Mouse (Mus musculus): ENCODE data around the gene Psmd9.

Psmd9 gene

GRCm38 (mm10) chr5:123169284-123169683 is at the start of gene Psmd9:
Psmd9 (plus strand) TSS chr5:123169413.
- no peak for DNase-seq

GRCm38 (mm10) chr5:123120624-123121215 is 48.5 kb upstream of the Psmd9 start:
- DNase-seq = no peak

GRCm38 (mm10) chr5:123122181-123122580 is 47.0 kb upstream of the Psmd9 start:
- peak; percentile 71 for DNase-seq

GRCm38 (mm10) chr5:123125105-123125504 is 44.1 kb upstream of the Psmd9 start:
- no peak for DNase-seq

- peak; percentile 85 for DNase-seq
These were observed 43.4 kb upstream of the Psmd9 start for GRCm38 (mm10) chr5:123125638-123126406.

- DNase-seq = peak; percentile 35
These were observed 42.2 kb upstream of the Psmd9 start for GRCm38 (mm10) chr5:123127031-123127430.

GRCm38 (mm10) chr5:123128426-123129169 is 40.6 kb upstream of the Psmd9 start:
- DNase-seq = peak; percentile 83

GRCm38 (mm10) chr5:123129170-123129757 is 39.9 kb upstream of the Psmd9 start:
- no peak for DNase-seq

GRCm38 (mm10) chr5:123130030-123130813 is 39.0 kb upstream of the Psmd9 start:
- DNase-seq = no peak

- DNase-seq = no peak
These were observed 38.4 kb upstream of the Psmd9 start for GRCm38 (mm10) chr5:123130814-123131148.

GRCm38 (mm10) chr5:123132308-123133071 is 36.7 kb upstream of the Psmd9 start, which contains the start of gene Rhof:
Rhof (minus strand) TSS chr5:123132692.
- peak; percentile 96 for DNase-seq

GRCm38 (mm10) chr5:123133083-123133783 is 36.0 kb upstream of the Psmd9 start:
- DNase-seq = peak; percentile 90

- DNase-seq = no peak
These were observed 35.4 kb upstream of the Psmd9 start for GRCm38 (mm10) chr5:123133784-123134143.

- peak; percentile 24 for DNase-seq
These were observed 34.9 kb upstream of the Psmd9 start for GRCm38 (mm10) chr5:123134186-123134874.

- DNase-seq = no peak
These were observed 34.3 kb upstream of the Psmd9 start for GRCm38 (mm10) chr5:123134875-123135382.

GRCm38 (mm10) chr5:123135471-123136360 is 33.5 kb upstream of the Psmd9 start:
- DNase-seq = peak; percentile 55

GRCm38 (mm10) chr5:123136361-123137043 is 32.7 kb upstream of the Psmd9 start:
- DNase-seq = peak; percentile 77
